Mouse (Mus musculus) kidney, postnatal 0 days (tissue): ENCODE measurements around the gene Slf1. TPM values are rescaled to one million over a fixed set of nuclear protein-coding genes. Genes with fewer than 3 reads are reported as not detected.
"Not testable (repeated sequence)": the region's sequence is repeated elsewhere in the genome, so short reads cannot be mapped to it uniquely, and the experiment has no call there.

Experiments
- ATAC-seq: fragments of 200-750 bp; cut with Nextera tagmentation; replicated peaks from 2 replicates; pipeline ENCODE4 v1.8.0; 2017; ENCODE audit warnings: low read depth, moderate number of reproducible peaks, moderate TSS enrichment, moderate library complexity; ENCODE audit not compliant: low FRiP score
- DNase-seq: peaks from one replicate; pipeline ENCODE4 v3.0.0-alpha.2; 2016; ENCODE audit warnings: low spot score
- H3K27ac ChIP-seq: fragments of 300-500 bp; sonication (generic); 2 replicates; pipeline ENCODE4 v1.5.1; 2014; ENCODE audit warnings: mild to moderate bottlenecking
- H3K27me3 ChIP-seq: fragments of 300-500 bp; sonication (generic); 2 replicates; pipeline ENCODE4 v1.6.1; 2014; ENCODE audit warnings: low read length, mixed read lengths; ENCODE audit not compliant: insufficient read depth
- H3K36me3 ChIP-seq: fragments of 300-500 bp; sonication (generic); 2 replicates; pipeline ENCODE4 v1.6.1; 2014; ENCODE audit warnings: low read length, mixed read lengths; ENCODE audit not compliant: insufficient read depth
- H3K4me1 ChIP-seq: fragments of 300-500 bp; sonication (generic); replicated peaks from 2 replicates; pipeline ENCODE4 v1.6.1; 2014; ENCODE audit warnings: antibody characterized with exemption, low read length, mixed read lengths; ENCODE audit not compliant: insufficient read depth
- H3K4me2 ChIP-seq: fragments of 300-500 bp; sonication (generic); 2 replicates; pipeline ENCODE4 v1.6.1; 2014; ENCODE audit warnings: mild to moderate bottlenecking, low read length, moderate library complexity, mixed read lengths
- H3K4me3 ChIP-seq: fragments of 300-500 bp; sonication (generic); replicated peaks from 2 replicates; pipeline ENCODE4 v1.5.1; 2014; ENCODE audit warnings: low read depth, low read length
- H3K9ac ChIP-seq: fragments of 300-500 bp; sonication (generic); 2 replicates; pipeline ENCODE4 v1.6.1; 2014; ENCODE audit warnings: low read depth, low read length
- H3K9me3 ChIP-seq: fragments of 300-500 bp; sonication (generic); replicated peaks from 2 replicates; pipeline ENCODE4 v1.6.1; 2016; ENCODE audit warnings: low read length, inconsistent platforms, mixed read lengths
- CTCF ChIP-seq: IDR thresholded peaks from 2 replicates; pipeline ENCODE4 v1.5.1; 2016; ENCODE audit warnings: antibody characterized with exemption, low read depth, mild to moderate bottlenecking, moderate library complexity
- WGBS: fragments of 180-500 bp; shearing (Covaris S2); extraction: QIAGEN DNeasy Blood & Tissue Kit; methylation state at CpG from one replicate; pipeline ENCODE4 v1.1.7; 2014; 5-methylcytosine and 5-hydroxymethylcytosine counted together
- polyA plus RNA-seq: library from polyadenylated mRNA; unstranded; fragments of >200 nt; fragmentation: Nextera tagmentation; extraction: Ambion mirVana; gene quantifications from 2 replicates; pipeline ENCODE4 v1.2.1, GENCODE M21; 2015

Slf1 gene
- polyA plus RNA-seq, 1 experiment from 2014 or later: 37.1 TPM

- no peaks in the 10 kb centered on the region for H3K4me1 ChIP-seq
- TF ChIP-seq CTCF: no peak
- no peaks in the 10 kb centered on the region for H3K27me3 ChIP-seq
- no peaks in the 10 kb centered on the region for H3K9me3 ChIP-seq
- no peaks in the 10 kb centered on the region for H3K36me3 ChIP-seq
- H3K4me3 ChIP-seq: no peak overlapping the region
- no peak for DNase-seq
- ATAC-seq: no peak
- no peak overlapping the region for H3K9ac ChIP-seq
- H3K27ac ChIP-seq: no peak overlapping the region
- WGBS: 96% methylated on average over 4 of the region's 4 CpGs
- H3K4me2 ChIP-seq: no peak overlapping the region
Measured at GRCm38 (mm10) chr13:77118695-77119094, 16.6 kb downstream of the Slf1 start.

GRCm38 (mm10) chr13:77107734-77108133 lies 27.5 kb downstream of the Slf1 start:
- Histone ChIP-seq H3K9me3 (no peaks in the 10 kb centered on the region), H3K27ac (no peak overlapping the region), H3K9ac (no peak overlapping the region), H3K36me3 (peaks cover 3% of the 10 kb centered on the region; the same call in 1 of the 2 replicates), H3K4me2 (no peak overlapping the region), H3K4me1 (no peaks in the 10 kb centered on the region), H3K4me3 (no peak overlapping the region), H3K27me3 (no peaks in the 10 kb centered on the region)
- ATAC-seq: no peak
- TF ChIP-seq CTCF: no peak
- no peak for DNase-seq

- H3K27me3 ChIP-seq, DNase-seq, H3K36me3 ChIP-seq, H3K9me3 ChIP-seq, H3K4me1 ChIP-seq, H3K9ac ChIP-seq, H3K27ac ChIP-seq, H3K4me3 ChIP-seq, H3K4me2 ChIP-seq, ATAC-seq: not testable (repeated sequence)
- WGBS: 97% methylated on average over 1 of the region's 1 CpGs
Measured at GRCm38 (mm10) chr13:77092876-77093275, 42.4 kb downstream of the Slf1 start.

- ATAC-seq (no peak), DNase-seq (no peak)
- Histone ChIP-seq H3K9me3 (0 out of 2 replicates have a peak, but pooled peaks cover 3% of the 10 kb centered on the region), H3K36me3 (peaks cover 7% of the 10 kb centered on the region; the same call in 1 of the 2 replicates), H3K4me2 (no peak overlapping the region), H3K9ac (no peak overlapping the region), H3K27me3 (no peaks in the 10 kb centered on the region), H3K4me1 (no peaks in the 10 kb centered on the region), H3K27ac (no peak overlapping the region), H3K4me3 (no peak overlapping the region)
- no peak for TF ChIP-seq CTCF
Measured at GRCm38 (mm10) chr13:77072030-77072429, 63.2 kb downstream of the Slf1 start.

GRCm38 (mm10) chr13:77068847-77069246 lies 66.4 kb downstream of the Slf1 start:
- H3K27ac ChIP-seq: no peak overlapping the region
- H3K36me3 ChIP-seq: 0 out of 2 replicates have a peak, but pooled peaks cover 5% of the 10 kb centered on the region
- H3K27me3 ChIP-seq: no peaks in the 10 kb centered on the region
- H3K4me1 ChIP-seq: no peaks in the 10 kb centered on the region
- H3K9me3 ChIP-seq: no peaks in the 10 kb centered on the region
- no peak overlapping the region for H3K4me2 ChIP-seq
- no peak overlapping the region for H3K4me3 ChIP-seq
- TF ChIP-seq CTCF: no peak
- DNase-seq (no peak), ATAC-seq (no peak)
- H3K9ac ChIP-seq: no peak overlapping the region
- WGBS: 95% methylated on average over 1 of the region's 1 CpGs

GRCm38 (mm10) chr13:77063221-77063620 lies 72.1 kb downstream of the Slf1 start:
- peak; percentile 16 for DNase-seq
- no peak for TF ChIP-seq CTCF
- no peak overlapping the region for H3K4me3 ChIP-seq
- H3K4me2 ChIP-seq: no peak overlapping the region
- no peak for ATAC-seq
- no peak overlapping the region for H3K9ac ChIP-seq
- WGBS: 81% methylated on average over 1 of the region's 1 CpGs
- no peaks in the 10 kb centered on the region for H3K36me3 ChIP-seq
- H3K27me3 ChIP-seq: no peaks in the 10 kb centered on the region
- H3K9me3 ChIP-seq: no peaks in the 10 kb centered on the region
- no peaks in the 10 kb centered on the region for H3K4me1 ChIP-seq
- no peak overlapping the region for H3K27ac ChIP-seq

GRCm38 (mm10) chr13:77049736-77050135 lies 85.5 kb downstream of the Slf1 start:
- no peak overlapping the region for H3K4me3 ChIP-seq
- no peaks in the 10 kb centered on the region for H3K9me3 ChIP-seq
- H3K4me2 ChIP-seq: no peak overlapping the region
- no peaks in the 10 kb centered on the region for H3K36me3 ChIP-seq
- no peak for TF ChIP-seq CTCF
- ATAC-seq: no peak
- 77% methylated on average over 3 of the region's 3 CpGs for WGBS
- no peak overlapping the region for H3K9ac ChIP-seq
- no peak for DNase-seq
- no peak overlapping the region for H3K27ac ChIP-seq
- no peaks in the 10 kb centered on the region for H3K4me1 ChIP-seq
- H3K27me3 ChIP-seq: no peaks in the 10 kb centered on the region
